Mouse (Mus musculus) kidney, adult 18-20 months (tissue): ENCODE data around the gene Ppp2r5a.

Source experiments
- DNase-seq: peaks from one replicate; pipeline ENCODE4 v3.0.0; 2021

Ppp2r5a gene

DNA sequence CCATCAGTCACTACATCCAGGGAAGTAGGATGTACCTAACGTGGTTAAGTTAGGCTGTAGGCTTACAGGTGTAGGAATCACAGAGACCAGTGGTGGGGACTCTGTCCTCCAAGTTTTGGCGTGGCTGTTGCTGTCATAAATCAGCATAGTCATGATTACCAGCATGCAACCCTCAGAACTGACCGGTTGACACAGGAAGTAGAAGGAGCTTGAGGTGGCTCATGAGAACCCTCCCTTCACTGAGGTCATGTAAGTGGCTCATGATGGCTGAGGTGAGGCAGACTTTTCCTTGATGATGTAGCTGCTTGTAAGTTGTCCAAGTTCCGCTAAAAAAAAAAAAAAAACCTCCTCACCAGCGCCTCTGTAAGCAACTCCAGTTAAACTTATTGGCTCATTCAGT is 14.0 kb upstream of the Ppp2r5a start:
- DNase-seq, result no peak

DNA sequence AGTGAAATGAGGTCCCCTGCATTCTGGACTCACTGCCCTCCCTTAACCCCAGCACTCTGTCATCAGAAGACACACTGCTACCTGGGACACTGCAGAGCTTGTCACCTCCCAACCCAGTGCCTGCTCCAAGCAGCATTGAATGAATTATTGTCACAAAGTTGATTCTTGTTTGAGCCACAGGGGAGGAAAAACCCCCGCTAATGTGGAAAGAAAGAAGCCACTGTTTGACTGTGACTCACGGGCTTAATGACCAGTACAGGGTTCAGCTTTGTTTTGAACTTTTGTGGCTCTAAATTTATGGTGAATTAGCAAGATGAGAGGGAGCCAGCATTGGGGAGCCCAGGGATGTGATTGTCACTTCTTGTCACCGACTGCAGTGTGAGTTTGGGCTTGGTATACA is 13.5 kb upstream of the Ppp2r5a start:
- DNase-seq, result no peak

DNA sequence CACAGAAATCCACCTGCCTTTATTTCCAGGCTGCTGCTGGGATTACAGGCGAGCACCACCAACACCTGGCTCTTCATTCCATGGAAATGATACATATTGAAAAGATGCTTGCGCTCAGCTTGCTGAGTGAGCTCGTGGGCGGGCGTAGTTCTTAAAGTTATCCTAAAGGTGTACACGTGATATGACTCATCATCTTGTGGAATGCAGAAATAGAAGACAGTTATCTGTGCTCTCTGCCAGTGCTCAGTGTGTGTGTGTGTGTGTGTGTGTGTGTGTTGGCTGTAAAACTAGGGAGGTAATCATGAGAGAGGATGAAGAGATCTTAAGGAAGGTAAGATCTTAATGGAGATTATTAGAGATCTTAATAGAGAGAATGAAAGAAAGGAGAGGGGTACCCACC is 11.4 kb upstream of the Ppp2r5a start:
- no peak for DNase-seq

DNA sequence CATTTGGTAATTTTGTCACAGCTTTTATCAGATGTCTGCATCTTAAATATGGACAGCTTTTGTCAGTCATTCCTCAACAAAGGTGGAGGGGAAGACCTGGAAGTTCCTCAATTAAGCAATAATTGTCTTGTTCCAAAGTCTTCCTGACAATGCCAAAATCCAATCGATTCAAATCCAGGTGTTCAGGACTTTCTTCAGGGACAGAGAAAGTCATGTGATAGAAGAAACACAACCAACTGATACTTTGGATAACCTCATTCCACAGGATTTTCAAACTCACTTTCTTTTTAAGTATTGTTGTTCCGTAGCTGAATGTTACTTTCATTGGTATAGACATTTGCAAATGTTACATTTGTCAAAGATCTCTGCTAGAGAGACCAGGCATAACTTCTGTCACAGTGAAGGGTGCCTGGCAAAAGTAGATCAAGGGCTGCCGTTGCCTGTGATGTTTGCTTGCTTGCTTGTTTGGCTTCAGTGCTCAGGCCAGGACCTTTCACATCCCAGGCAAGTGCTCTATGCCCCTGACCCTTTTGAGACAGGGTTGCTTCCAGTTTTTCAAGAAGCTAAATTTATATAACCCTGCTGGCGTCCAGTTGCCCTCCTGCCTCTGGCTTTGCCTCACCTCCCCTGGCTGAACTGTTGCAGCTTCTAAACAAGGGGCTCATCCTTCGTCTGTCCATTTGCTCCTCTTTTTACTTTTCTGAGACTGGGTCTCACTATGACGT is 10.8 kb upstream of the Ppp2r5a start:
- DNase-seq, result no peak

DNA sequence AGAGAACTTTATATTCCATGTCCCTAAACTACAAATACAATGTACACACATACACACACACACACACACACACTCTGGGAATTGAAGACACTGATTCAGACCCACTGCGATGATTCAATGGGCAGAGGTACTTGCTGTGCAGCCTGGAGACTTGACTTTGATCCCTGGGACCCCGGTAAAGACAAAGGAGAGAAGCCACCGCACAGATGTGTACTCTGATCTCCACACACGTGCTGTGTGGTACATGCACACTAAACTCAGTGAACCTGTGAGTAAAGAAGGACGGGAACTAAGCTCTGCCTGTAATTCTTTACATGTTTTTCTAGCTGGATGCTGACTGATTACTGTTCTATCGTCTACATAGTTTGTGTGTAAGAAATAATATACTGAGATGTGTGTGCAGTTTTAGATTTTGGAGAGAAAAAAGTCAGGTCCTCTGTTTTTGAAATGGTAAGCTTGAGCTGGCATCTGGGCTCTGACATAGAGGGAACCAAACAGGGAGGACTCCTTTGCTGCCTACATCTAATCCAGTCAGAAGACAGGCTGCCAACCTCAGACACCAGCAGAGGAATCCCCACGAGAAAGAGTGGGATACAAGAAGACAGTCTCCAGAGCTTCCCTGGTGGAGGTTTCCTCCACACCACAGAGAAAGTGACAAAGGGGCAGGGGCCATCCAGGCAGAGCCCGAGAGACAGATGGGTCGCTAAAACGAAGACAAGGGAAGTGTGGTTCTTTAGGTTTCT is 7.4 kb upstream of the Ppp2r5a start:
- no peak for DNase-seq

DNA sequence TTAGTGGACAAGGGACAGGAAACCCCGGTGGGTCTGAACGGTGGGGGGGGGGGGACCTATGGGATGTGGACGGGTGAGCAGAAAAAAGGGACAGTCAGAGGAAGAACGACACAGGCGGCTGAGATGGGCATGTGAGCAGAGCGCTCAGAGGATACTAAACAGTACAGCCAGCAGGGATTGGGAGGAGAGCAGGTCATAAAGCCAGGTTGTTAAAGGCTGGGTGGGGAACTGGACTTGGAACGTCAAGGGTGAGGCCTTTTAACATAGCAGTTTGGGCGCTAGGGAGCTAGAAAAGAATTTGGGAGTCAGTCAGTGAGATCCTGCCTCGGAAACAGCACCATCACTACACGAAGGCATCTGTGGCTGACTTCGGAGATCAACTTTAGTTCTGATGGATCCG is 4.2 kb upstream of the Ppp2r5a start:
- DNase-seq, result no peak

DNA sequence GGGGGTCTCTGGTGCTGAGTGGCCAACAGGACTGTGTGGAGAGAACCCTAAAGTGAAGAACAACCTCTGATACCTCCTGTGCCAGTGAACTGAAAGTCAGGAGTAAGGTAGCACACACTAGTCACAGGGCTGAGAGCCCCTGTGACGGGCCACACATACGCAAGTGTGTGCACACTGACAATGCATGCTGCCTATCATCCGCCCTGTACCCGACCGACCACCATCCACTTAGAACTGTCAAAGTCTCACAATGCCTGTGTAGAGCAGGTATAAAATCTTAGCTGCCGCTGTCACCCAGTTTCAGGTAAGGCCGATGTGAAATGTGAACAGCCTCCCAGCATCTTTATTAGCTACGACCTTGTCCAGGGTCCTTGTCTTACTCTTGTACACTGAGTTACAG is 3.4 kb upstream of the Ppp2r5a start:
- no peak for DNase-seq

DNA sequence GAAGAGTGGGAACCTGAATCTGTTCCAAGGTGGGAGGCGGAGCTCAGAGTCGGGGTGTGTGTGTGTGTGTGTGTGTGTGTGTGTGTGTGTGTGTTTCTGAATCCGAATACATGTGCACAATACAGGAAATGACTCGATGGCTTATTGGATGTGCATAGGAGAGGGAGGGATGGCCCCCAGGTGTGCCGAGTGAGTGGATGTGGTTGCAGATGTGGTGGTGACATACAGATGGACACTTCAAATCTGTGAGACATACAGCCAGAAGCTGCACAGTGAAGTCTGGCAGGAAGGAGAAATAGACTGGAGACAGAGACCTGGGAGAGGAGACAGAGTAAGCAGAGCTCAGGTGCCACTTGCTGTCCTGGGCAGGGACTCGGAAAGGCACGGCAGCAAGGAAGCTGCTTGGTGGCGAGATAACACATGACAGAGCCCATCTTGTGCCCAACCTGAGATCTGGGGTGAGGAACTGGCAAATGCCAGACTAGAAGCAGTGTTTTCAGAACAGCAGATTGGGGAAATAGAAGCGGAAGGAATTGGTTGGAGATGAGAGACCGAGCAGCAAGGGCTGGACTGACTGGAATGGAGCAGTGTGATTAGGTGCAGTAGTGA is 1.8 kb upstream of the Ppp2r5a start:
- DNase-seq, result no peak

DNA sequence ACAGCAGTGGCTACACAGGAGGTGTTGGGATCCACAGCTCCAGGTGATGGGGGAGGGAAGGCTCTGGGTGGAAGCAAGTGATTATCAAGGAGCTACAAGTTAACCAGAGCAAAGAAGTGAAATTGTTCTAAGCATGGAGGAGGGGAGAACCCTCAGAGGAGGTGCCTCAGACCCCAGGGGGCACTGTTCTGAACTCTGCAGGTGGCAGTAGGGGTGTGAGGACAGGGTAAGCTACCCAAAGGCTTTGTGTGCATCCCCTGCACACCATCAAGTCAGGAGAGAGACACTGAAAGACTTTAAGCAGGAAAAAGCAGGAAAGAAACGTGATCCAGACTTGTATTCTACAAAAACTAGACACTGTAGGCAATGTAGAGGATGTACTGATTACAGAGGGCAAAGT is 1.2 kb upstream of the Ppp2r5a start:
- no peak for DNase-seq

DNA sequence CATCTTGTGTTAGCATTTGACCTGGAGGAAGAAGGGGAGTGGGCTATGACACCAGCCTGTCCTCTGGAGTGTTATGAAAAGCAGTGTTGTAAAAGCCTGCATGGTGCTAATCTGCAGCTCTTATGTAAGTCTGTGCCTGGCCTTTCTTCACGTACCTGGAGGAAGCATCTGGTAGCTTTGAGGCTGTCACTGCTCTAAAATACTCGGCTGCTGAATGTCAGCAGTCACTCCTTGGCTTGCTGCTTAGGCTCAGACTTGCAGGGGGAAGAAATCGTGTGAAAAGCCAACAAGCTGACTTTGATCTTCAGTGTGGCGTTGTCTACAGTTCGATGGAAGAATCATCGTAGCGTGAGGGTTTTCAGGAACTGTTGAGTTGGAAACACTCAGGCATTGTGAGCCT is 566 bp downstream of the Ppp2r5a start:
- DNase-seq, result no peak

DNA sequence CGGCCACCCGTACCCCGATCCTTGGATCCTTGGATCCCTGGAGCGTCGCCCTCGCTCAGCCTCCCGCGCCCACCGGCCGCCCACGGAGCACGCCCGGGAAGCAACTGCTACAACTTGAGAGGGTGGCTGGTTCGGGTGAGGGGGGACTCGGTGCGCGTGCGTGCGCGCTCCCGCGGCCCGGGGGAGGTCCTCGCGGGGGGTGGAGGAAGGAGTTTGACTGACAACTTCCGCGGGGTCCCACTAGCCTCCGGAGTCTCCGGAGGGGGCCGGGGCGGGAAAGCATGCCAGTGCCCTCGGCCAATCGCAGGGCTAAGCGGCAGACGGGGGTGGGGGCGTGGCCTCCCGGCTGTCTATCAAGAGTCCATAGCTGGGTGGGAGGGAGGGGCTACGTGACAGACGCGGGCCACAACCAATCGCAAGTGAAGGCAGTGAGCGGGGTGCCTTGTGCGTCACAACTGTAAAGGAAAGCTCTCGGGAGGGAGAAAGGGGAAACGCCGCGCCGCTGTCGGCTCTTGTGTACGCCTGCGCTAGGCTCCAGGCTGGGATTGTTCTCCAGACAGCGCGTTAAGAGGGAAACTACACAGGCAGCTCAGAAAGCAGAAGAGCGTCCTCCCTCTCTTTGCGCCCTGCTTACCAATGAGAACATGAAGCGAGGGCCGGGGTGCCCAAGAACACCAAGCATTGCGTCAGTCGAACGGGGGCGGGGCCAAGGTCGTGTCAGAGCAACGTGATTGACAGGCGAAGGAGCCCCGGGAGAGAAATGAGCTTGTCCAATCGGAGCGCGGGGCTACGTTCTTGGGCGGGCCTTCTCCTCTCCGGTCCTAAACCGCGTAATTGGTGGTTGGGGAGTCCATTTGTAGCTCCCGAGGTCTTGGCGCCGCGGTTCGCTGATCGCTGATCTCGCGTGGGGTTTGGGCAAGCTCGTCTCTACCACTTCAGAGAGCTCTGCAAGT is 5.9 kb downstream of the Ppp2r5a start:
- DNase-seq, result peak; percentile 100

DNA sequence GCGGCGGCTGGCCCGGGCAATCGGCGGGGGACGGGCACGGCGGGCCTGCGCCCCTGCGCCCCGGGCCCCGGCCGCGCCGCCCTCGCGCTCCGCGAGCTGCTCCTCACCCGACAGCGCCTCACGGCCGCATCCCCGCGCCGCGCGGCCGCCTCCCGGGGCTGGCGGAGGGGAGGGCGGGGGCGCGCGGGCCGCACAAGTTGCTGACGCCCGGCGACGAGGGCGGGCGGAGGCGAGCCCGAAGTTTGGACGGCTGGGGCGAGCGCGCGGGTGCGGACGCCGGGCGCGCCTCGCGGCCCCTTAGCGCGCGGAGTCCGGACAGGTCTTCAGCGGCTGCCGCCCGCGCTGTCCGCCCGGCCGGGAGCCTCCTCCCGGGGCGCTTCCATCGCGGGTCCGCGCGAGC is 6.6 kb downstream of the Ppp2r5a start:
- DNase-seq, result no peak

DNA sequence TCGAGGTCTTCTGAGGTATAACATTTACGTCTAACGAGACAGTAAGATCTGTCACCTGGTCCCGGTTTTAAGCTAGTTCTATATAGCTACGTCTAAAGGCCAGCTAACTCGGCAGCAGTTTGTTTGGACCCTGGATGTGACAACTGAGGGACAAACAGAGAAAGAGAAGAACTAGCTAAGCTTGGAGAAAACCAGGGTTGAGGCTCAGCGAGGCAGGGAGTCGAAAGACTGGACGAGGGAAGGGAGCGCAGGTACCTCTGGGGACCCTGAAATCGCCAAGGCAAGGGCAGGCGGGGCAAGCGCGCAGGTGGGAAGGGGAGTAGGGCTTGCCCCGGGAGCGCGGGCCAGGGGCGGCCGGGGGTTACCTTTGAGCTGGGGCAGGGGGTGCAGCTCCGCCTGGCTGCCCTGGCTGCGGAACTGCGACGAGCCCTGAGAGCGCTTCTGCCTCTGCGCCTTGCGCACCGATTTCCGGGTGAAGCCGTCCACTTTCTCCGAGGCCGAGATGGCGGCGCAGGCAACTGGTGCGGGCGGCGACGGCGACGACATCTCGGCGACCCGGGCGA is 7.1 kb downstream of the Ppp2r5a start:
- DNase-seq, result peak; percentile 63

DNA sequence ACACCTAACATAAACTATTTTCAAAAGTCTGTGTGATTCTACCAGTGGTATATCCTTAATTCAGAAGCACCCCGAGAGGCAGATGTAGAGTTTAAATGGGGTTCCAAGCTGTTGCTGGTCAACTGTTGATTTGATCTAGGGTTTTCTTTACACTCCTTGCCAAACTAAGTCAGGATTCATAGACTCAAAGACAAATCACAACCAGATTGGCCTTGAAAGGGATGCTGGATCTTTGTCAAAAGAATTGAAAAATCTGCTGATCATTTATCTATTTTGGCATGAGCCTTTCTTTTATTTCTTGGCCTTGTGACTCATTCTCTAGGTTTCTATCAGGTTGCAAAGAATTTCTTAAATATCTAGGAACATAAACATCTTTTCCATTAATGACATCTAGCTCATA is 7.9 kb downstream of the Ppp2r5a start:
- DNase-seq, result no peak

DNA sequence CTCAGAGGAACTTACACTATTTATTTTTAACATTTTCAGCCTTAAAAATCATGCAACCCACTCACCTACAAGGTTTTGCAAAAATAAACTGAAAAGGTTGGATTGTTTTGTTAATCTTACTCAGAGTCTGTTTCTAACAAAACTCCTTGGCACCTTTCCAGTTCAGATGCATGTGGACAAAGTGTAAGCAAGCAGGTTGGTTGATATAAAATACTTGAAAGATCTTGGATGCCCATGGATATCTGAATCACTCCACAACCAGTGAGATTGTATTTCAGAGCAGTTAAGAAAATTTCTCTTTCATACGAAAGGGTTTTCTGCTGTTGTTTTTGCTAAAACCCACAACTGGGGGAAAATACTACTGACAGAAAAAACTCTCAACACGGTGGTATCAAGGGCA is 8.9 kb downstream of the Ppp2r5a start:
- DNase-seq, result no peak

DNA sequence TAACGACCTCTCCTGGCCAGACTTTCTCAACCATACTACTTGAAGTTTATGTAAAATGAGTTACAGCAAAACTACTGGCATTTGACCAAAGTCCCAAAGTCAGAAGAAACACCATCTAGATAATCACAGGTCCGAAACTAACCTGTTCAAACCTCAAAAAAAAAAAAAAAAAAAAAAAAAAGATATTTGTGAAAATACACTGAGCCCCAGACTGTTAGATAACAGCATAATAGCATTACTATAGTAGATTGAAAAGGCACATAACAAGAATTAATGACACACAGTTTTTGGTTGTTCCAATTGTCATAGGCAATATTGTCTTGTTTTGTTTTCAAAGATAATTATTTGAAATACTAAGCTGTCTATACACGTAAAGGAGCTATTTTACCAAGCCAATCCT is 9.5 kb downstream of the Ppp2r5a start:
- DNase-seq, result no peak

DNA sequence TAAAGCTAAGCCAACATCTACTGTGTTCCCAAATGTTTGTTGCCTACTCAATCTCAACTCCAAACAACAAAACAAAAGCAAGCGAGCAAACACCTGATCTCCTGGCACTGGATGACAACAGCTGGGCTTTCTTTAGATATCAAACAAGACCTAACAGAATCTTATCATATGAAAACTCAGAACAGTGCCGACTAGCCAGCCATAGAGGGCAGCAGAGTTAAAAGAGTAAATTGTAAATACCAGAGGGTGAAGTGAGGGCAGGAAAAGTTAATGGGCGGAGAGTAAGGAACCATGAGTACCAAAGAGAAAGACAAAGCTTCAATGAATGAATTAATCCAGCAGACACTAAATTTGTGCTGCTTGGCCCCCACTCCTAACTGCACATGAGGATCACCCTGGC is 11.8 kb downstream of the Ppp2r5a start:
- peak; percentile 69 for DNase-seq

DNA sequence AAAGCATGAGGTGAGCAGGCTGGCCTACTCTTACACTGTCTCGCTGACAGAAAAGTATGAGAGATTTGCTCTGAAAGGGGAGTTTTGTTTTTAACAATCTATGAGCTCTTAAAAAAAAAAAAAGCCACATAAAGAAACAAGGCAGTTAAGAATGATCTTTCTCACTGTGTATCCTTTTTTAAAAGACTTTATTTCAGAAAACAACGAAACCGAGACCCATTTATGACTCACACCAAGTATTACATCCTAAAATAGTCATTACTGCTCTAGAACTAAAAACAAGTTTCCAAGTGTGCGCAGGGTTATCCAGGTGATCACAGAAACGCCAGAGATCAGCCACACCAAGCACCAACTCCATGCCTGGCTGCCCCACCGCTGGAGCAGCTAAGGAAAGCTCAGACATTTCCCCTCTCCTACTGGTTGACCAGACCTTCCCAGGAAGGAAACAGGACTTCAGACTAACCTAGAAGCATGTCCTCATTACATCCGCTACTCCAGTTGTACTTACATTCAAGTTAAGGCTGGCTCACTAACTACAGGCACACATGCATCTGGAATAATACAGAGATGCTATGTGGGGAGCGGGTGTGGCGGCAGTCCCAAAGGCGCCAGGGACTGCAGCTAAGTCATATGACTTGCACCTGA is 18.2 kb downstream of the Ppp2r5a start:
- DNase-seq, result no peak

DNA sequence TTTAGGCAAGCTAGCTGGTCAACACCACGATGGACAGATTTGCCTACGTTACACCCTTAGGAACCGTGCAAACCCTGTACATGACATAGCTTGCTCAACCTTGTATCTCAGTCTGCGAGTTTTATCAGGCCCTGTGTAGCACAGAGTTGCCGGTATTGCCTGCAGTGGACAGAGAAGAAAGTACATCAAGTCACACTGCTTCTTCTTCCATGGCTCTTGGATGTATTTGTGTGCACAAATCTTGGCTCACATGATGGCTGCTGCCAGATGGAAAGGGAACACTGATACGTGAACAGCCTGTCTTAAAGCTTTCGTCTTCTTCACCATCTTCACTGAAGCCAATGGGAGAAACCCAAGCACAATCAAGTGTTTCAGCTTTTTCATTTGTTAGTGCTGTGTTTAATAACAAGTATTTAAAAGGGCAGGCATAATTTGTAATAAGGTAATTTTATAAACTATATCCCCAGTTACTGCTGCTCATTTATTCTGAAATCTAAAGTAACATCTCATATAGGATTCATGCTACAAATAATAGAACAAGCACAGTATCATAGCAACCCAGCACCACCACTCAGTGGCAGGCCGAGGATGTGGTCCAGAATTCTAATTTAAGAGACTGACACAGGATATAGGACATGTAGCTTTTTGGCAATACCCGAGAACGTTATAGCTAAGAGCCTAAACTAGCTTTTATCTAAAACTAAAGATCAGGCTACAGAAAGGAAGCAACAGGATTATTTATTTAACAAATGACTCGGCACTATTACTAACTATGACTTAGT is 20.9 kb downstream of the Ppp2r5a start:
- DNase-seq, result no peak

DNA sequence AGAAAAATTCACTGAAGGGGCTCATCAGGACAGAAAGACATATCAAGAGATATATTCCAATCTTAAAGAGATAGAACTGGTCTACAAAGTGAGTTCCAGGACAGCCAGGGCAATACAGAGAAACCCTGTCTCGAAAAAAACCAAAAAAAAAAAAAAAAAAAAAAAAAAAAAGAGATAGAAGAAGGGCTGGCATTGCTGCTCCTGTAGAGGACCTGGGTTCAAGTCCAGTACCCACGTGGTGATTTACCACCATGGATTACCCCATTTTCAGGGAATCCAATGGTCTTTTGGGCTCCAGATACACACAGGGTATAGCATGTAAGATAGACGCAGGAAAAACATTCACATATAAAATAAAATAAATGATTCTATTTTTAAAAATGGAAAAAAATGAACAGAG is 22.2 kb downstream of the Ppp2r5a start:
- no peak for DNase-seq

DNA sequence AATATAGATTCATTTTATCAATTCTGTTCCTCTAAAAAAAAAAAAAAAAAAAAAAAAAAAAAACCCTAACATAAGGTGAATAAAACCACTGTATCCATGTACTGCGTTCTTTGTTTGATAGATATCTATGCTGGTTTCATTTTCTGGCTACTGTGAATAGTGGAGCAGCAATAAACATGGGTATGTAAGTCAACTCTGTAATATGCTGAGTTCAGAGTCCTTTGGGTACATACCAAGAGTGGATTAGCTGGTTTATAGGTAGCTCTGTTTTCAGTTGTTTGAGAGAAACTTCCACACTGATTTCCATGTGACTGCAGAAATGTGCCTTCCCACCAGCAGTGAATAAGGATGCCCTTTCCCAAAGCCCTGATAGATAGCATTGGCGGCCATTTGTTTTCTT is 25.0 kb downstream of the Ppp2r5a start:
- DNase-seq, result no peak

DNA sequence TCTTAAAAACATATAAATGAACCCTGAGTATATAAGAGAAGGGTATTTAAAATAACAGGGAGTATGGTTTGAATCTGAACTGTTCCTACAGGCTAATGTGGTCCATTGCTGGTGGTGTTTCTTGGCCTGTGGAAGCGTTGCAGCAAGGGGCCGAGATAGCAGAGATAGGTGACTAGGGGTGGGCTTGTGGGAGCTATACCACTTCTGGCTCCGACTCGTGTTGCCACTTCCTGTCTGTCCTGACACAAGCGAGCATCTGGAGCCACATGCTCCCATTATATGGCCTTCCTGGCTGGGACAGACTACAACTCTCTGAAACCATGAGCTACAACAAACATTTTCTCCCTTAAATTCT is 27.5 kb downstream of the Ppp2r5a start:
- no peak for DNase-seq
